Mouse (Mus musculus) mouse trophoblast stem cell (cell line): ENCODE results near the gene Cep170.
"Not testable (repeated sequence)": the region's sequence is repeated elsewhere in the genome, so short reads cannot be mapped to it uniquely, and the experiment has no call there.

Experiments
- in situ Hi-C, 2 experiments: fragments of 300-500 bp; cut with MseI, MboI; formaldehyde crosslinking; loops; 2 replicates in 1 of 2; 3 replicates in 1 of 2; pipeline ENCODE4 v1.15.1; 2025

The Cep170 gene

DNA sequence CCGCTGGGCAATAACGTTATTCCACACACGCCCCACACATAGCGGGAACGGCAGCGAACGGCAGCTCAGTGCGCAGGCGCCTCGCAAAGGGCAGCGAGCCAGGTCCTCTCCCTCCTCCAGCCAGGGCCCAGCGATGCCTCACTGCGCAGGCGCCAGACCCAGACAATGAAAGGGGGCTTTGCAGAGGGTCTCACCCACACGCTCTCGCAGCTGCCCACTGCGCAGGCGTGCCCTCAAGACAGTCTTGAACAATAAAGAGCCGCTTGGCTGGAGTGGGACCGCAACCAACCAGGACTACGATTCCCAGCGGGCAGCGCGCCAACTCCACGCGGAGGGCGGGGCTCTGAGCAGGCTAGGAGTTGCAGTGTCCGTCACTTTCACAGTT lies at the start of gene Cep170:
Gene Cep170 (minus strand): TSS at position 32 of the 385 bp plus-strand sequence.
- in situ Hi-C loops = no loop called here

DNA sequence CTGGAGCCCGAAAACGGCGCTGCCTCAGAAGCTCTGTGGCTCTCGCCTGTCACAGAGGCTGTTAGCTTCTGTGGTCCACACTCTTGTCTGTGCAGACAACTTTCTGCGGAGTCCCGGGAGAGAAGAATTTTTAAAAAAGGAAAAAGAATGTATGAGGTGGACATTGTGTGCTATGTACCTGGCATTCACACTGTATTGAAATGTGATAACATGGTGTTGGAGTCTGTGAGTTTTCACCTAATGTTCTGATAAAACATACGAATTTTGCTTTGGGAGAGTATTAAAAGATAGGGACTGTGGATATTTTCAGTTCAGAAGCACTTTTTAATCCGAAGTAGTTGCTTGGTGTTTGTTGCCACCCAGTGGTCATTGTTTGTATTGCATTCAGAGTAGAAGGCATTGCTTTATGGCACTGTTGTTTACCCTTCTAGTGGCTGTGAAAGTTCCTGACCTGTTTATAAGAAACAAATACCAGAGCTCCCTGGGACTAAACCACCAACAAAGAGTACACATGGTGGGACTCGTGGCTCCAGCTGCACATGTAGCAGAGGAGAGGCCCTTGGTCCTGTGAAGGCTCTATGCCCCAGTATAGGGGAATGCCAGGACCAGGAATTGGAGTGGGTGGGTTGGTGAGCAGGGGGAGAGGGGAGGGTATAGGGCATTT lies 48.2 kb upstream of the Cep170 start:
- in situ Hi-C loops = loop anchor here (5.0 to 25.0 kb wide), 2 partner anchors 150 to 650 kb away; no protein-coding TSS in a partner anchor

DNA sequence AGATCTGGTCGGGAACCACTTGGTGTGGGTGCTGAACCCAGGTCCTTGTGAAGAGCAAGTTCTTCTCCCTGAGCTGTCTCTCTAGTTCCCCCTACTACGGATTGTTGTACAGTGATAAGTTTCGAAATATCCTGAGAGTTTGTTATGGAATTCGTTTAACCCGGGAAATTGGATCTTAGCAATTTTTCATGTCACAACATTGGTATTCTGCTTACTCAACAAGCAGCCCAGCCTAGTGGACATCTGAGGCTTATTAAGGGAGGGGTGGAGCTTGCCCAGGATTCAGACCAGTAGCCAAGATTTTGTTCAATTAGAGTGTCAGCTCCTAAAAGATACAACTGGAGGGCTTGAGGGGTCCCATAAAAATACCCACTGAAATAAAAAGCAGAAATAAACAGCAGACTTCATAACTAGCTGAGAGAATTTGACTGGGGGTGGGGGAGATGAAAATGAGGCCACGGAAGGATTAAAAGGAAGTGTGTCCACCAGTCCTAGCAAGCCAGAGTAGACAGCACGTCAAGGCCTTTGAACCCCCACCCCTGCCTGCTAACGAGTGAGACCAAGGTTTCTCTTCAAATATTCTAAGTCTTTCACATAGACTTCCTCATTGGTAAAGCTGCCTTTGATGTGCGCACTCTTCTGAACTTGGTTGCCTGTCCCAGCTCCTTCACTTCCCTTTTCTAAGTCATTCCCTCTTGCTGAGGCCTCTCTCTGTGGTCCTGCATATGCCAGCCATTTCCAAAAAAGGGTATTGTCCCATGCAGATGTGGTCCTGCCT lies 39.1 kb upstream of the Cep170 start:
- in situ Hi-C loops = loop anchor here in 1 of 2 experiments (25.0 kb wide), 1 partner anchor 641 kb away; no protein-coding TSS in a partner anchor

DNA sequence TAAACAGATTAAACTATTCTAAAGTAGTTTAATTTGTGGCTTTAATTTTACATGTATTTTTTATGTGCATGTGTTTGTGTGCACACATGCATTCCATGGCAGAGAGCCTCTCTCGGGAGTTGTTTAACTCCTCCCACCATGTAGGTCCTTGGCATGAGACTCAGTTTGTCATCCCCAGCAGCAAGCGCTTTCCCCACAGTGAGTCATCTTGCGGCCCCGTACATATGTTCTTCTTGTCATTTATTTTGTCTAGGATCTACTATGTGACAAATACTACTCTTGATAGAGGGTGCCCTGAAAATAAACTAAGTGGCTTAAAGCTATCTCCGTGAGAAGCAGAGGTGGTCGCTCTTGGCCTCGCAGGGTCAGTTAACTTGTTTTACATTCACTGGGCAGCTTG lies 37.5 kb upstream of the Cep170 start:
- in situ Hi-C loops = loop anchor here in 1 of 2 experiments (25.0 kb wide), 1 partner anchor 639 kb away; no protein-coding TSS in a partner anchor

DNA sequence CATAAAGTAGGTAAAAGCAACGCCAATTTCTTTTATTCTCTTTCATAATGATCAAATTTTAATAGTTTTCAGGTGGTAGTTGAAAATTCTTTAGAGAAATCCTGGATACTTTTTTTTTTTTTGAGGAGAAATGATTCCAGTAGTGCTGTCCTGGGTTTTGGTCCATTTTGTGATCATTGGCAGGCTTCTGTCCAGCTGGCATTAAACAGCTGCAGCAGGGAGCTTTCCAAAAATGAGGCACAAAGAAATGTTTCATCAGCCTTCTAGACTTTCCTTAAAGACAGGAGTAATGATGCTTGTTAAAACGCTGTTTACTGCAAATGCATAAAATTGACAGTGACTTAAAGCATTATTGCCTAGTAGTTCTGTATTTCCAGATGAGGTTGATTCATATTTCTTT lies 35.5 kb upstream of the Cep170 start:
- in situ Hi-C loops = no loop called here

DNA sequence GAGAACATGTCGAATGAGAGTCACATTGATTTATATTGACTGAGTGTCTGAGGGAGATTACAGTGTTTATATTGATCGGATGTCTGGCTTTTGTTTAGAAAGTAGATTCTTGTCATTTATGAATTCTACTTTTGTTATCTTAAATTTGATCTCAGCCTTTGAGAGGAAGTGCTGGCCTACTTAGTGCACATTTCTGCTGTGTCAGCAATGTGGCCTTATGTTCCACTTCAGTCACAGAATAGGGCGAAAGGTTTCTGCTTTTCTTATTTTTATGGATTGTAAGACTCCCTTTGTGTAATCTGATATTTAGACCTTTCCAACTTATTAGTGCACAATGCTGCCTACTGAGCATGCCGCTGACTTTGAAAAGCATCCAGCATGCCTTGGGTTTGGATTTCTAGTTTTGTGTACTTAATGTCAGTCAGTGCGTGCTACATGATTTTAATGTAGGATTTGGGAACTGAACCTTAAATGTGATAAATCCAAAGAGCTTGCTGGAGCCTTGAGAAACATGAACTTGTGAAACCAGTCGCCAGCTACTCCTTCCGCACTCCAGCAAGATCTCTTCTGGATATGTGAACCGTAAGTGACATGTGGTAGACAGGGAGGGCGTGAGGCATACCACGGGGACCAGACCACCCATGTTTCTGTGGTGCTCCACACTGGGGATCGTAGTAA lies 34.9 kb upstream of the Cep170 start:
- in situ Hi-C loops = no loop called here

DNA sequence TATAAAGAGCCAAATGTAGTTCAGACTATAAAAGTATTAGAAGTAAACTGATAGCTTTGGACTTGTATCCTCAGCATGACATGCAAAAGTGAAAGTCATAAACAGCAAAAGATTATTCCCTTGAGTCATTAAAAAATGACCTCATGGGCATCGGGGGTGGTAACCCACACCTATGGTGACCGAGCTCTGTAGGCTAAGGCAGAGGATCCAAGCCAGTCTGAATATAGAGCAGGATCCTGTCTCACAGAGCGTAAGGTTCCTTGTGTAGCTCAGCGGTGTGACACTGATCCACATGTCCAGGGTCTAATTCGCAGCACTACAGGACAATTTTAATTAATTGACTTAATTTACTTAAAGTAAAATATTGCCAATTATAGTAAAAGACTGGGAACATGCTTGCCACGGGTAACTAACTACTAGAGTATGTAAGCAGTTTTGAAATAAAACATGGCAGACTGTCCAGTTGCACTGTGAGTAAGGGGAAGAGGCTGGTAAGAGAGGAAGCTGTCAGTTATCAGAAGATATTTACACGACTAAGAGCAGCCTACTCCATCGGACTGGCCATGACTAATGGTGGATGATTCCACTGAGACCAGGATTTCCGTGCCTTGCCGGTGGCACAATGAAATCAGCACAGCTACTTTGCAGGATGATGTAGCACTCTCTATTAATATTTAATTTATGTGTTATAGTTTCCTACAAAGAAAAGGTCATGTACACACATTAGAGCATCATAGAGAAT lies 33.4 kb upstream of the Cep170 start:
- in situ Hi-C loops = no loop called here

DNA sequence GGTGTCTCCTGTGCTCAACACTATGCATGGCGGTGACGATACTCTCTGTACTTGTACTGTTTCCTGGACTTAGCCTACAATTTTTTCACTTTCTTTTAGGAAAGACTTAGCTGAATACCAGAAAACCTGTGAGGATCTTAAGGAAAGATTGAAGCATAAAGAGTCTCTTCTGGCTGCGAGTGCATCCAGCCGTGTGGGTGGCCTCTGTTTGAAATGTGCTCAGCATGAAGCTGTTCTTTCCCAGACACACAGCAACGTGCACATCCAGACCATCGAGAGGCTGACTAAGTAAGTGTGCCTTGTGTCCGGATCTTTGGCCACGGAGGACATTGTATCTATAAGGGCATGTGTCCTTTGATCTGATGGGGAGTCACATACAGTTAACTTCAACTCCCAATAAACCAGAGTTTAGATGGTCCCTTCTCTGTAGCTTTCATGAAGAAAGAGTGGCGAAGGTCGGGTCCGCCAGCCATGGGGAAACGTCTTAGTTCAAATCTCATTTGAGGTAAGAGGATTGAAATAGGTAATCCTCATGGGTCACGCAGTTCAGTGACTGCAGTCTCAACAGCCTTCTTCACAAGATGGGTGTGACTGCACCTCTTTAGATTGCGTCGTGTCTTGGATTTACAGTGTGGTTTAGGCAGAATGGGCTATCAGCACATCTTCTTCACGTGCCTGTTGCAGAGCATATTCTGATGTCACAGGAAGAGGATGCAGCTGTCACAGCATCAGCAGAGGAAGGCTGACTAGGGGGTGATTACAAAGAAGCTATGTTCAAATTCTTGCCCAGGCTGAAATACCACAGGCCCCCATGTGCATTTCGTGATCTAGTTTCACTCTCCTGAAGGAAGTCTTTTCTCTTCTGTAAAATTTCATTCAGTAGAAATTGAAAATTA lies 31.5 kb upstream of the Cep170 start:
- in situ Hi-C loops = no loop called here

DNA sequence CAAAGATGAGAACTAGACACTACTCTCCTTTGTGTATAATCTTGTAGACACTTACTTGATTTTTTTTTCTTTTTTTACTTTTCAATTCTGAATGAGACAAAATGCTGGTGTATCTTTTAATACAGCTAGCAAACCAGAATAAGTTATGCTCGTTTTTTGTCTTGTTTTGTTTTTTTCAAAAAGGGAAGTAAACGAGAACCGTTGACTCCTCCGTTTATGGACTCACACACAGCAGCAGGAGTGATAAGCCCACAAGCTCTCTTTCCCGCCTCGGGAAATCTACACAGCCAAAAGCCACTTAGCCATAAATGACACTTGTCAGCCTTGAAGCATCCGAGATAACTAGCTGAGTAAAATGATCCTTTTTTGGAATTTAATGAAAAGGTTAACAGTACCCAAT lies 22.7 kb upstream of the Cep170 start:
- in situ Hi-C loops = not testable (repeated sequence)

DNA sequence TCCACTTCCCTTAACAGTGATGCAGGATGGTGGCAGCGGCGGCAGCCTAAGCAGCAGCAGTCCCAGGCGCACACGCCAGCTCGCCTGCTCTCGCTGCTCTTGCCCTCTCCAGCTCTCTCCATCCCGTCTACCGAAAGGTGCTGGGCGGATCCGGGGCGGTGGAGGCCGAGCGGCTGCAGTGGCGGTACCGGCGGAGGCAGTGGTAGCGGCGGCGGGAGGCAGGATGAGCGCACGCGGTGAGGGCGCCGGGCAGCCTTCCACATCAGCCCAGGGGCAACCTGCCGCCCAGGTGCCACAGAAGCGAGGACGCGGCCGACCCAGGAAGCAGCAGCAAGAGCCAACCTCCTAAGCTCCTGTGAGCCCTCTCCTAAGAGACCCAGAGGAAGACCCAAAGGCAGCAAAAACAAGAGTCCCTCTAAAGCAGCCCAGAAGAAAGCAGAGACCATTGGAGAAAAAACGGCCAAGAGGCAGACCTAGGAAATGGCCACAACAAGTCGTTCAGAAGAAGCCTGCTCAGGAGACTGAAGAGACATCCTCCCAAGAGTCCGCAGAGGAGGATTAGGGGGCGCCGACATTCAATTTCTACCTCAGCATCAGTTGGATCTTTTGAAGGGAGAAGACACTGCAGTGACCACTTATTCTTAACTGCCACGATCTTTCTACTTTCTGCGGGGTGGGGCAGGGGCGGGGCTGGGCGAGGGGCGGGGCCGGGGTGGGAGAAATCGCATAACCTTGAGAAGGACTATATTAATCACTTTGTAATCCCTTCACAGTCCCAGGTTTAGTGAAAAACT lies 21.8 kb upstream of the Cep170 start:
- in situ Hi-C loops = no loop called here

DNA sequence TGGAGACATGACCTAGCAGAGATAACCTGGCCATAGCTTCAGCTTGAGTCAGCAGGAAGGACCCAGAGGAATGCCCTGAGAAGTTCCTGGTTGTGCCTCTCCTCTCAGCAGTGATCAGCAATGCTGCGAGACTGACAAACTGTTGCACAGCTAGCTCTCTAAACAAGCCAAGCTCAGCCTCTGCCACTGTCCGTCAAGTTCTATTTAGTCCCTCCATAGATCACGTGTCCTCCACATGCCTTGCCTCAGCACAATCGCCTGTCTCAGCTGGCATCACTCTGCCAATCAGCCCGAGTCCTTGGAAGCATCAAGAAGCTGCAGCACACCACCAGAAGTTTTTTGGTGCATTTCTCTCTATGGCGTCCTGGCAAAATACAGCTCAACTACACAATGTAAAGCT lies 21.0 kb upstream of the Cep170 start:
- in situ Hi-C loops = no loop called here

DNA sequence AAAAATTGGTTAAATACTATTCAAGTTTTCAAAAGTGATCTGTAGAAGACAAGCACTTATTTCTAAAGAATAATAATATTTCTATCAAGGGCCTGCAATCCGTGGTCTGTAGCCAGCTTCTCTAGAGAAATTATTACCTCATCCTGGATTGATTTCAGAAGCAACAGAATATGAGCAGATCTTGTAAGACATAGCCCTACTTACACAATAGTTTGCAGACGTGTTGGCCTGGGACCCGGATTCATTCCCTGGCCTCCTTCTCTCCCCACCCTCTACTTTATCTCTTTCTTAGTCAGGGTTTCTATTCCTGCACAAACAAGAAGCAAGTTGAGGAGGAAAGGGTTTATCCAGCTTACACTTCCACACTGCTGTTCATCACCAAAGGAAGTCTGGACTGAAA lies 20.1 kb upstream of the Cep170 start:
- in situ Hi-C loops = no loop called here

DNA sequence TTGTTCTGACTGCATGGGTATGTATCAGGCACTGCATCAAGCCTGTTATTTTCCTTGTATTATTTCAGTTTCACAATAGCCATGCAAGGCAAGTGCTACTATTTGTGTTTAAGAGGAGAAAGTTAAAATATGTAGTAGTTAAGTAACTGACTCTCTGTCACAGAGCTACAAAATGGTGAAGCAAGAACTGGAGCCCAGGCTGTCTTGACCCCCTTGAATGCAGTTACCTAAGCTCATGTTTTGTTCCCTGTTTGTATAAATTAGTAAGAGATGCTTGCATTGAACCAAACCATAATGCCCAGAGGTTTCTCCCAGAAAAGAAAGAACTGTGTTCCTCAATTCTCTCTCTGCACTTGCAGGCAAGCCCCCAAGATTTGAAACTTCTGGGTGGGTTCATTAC lies 19.4 kb upstream of the Cep170 start:
- in situ Hi-C loops = no loop called here

DNA sequence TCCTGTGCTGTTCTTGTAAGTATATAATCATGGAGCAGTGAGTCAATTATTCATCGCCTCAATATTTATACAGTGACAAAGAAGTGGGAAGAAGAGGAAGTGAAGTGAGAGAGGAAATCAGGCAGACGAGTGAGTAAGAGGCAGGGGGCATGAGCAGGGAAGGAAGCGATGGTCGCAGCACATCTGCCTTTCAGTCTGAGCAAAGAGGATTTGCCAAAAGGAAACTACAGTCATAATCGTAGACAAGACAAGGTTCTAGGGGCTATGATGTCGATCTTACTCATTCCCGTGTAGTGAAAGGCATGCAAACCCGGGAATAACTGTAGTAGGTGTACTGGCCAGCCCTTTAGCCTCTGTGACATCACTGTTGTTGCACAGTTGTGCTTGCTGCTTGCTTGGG lies 18.7 kb upstream of the Cep170 start:
- in situ Hi-C loops = no loop called here

DNA sequence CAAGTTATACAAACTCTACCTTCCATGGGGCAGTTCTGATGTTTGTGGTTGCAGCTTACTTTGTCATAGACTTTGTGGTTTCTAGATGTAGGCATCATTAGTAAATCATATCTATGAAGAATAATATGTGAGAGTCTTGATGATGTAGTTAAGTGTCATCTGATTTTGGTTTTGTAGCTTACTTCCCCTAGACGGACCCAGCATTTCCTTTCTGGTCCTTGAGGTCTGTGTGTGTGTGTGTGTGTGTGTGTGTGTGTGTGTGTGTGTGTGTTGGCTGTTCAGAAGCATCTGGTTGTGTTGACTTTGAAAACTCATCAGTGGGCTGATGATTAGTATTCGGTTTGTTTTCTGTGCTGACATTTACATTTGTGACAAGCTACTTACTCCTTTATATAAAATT lies 18.2 kb upstream of the Cep170 start:
- in situ Hi-C loops = no loop called here

DNA sequence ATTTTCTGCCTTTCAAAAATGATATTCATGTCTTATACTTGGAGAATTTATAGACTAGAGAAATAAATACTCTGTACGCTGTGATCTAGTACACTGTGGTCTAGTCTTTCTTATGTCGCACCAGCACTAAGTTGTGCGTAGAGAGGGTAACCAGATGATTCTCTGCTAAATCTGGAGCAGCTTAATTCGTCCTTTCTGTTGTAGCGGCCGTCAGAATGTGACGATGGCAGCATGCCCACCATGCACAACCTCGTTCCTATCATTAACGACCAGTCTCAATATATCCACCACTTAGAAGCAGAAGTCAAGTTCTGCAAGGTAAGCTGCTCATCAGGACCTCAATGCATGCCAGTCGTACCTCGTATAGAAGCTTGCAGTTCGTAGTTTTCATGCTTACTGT lies 14.8 kb upstream of the Cep170 start:
- in situ Hi-C loops = no loop called here

DNA sequence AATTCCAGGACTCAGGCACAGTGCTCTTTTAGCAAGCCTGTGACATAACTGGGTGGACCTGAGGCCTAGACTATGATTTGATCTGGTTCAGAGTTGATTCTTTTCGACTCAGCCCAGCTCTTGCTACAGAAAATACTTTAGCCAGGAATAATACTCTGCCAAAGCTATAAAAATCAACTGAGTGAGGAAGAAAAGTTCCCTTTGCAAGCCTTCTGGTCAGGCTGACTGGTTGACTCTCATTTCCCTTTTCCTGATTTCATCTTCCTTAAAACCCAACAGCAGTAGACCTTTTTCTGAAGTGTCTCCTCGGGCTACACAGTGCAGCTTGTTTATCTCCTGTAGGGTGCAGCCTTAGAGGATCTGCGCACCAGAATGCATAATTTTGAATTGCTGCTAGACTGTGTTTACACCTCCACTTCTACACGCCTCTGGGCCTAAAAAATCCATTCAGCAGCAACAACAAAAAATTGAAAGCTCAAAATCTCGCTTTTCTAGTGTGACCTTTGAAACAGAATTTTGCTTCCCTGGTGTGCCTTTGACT lies 14.1 kb upstream of the Cep170 start:
- in situ Hi-C loops = no loop called here

DNA sequence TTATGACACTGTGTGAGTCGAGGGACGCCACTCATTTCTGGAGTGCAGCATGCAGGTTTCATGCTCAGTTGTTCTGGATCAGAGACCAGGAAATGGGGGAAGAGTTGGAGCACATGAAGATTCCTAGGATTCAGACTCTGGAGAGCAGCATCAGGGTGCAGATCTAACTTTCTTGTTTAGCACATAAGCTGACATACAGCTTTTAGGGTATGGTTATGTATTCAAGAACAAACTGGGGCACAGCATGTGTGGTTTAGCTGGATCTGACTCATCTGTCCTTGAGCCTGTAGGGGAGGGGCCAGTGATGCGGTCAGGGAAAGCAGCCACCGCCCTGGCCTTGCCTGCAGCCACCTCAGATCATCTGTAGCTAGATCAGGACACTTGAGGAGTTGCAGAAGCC lies 13.5 kb upstream of the Cep170 start:
- in situ Hi-C loops = no loop called here

DNA sequence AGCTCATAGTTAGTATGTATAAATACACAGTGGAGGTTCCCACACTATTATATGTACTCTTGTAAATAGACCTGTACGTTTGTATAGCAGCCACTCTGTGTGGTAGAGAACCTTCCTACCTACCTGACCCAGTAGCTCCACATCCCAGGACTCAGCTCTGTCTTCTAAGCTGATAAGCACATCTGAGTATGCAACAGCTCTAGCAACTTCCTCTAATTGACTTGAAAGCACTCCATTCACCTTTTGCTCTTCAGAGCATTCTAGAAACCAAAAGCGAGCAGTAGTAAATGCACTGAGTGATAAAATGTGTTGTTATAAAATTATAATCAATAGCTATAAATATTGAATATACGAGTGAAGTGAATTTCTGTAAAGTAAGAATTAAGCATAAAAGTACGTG lies 13.1 kb upstream of the Cep170 start:
- in situ Hi-C loops = no loop called here

DNA sequence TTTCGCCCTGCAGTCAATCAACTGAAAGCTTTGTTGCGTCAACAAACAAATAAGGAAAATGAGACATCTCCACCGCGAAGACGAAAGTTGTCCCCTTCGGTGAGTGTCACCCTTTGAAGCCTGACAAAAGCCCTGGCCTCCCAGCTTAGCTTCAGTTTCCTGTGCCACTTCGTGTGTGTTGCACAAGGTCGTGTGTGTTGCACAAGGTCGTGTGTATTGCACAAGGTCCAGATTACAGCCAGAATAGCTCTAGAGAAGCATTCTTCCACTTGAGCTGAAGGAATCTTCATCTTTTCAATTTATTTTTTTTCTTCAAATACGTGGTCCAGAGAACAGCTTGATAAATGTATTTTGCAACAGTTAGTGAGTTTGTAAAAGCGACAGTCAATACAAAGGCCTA lies 12.3 kb upstream of the Cep170 start:
- in situ Hi-C loops = no loop called here
